ENCODE assay signal across 12 mouse cellular contexts in the genomic region with DNA sequence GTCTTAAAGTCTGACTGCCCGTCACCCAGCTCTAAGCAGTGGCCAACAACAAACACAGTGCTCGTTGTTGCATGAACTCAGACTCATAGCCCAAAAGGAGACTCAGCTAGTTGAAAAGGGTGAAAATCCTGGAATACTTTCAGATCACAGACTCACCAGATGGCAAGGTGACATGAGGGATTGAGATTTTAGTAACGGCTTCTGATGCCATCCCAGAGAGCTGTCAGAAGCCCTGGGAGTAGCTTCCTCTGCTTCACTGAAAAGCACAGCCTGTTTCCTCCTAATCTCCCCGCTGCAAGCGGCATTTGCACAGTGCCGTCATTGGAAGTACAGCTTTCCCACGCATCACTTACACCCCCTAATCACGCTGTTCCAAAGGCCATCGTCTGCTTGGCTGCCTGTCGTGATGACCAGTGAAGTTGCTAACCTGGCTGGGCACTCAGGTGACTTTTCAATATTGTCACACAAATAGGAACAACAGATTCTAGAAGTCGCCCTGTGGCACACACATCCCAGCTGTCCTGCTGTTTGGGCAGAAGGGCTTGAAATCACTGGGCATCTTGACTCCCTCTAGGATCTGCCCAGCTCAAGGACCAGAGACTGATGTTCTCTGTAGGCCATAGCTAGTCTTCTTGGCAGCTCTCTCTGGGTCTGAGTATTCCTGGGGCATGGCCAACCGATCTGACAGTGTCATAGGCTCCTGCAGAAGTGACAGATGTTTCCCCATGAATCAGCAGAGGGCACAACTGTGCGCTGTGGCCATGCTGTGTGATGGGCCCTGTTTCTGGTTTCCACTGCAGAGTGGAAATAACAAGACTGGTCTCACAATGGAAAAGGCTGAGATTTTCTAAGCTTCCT. TPM values are rescaled to one million over a fixed set of nuclear protein-coding genes. Genes with fewer than 3 reads are reported as not detected.
DNase-seq lines count a peak whose midpoint lies in the region; ATAC-seq lines count a peak whose summit lies in the region.
"Had no signal": no experiment of that assay in that cellular context is flagged by ENCODE, and none has a peak within 500 bp of the region (broad histone marks: within the 10 kb centered on the region; RNA-seq: fewer than 3 reads in every experiment).

No protein-coding gene starts in this region.

- 0 out of 2 replicates have a peak, but pooled peaks cover 5% of the 10 kb centered on the region for H3K4me1 ChIP-seq in midbrain, embryonic 13.5 days (replicated peaks)
- H3K4me1 ChIP-seq in midbrain, embryonic 16.5 days (ENCODE audit: control insufficient read depth, insufficient read depth, low read length): no peaks in the 10 kb centered on the region
- peaks cover 7% of the 10 kb centered on the region; the same call in 1 of the 2 replicates for H3K4me1 ChIP-seq in forebrain, embryonic 16.5 days (replicated peaks; ENCODE audit: control insufficient read depth, insufficient read depth, low read length)
- no peaks in the 10 kb centered on the region for H3K4me1 ChIP-seq in kidney, embryonic 14.5 days (ENCODE audit: control insufficient read depth, insufficient read depth, low read length)
- H3K4me1 ChIP-seq in neural tube, embryonic 15.5 days: no peaks in the 10 kb centered on the region
- H3K4me1 ChIP-seq: lung, embryonic 15.5 days; neural tube, embryonic 13.5 days had no signal

- no peaks in the 10 kb centered on the region for H3K9me3 ChIP-seq in midbrain, embryonic 13.5 days
- no peaks in the 10 kb centered on the region for H3K9me3 ChIP-seq in midbrain, embryonic 16.5 days (replicated peaks; ENCODE audit: control insufficient read depth, low read length, poor library complexity, severe bottlenecking)
- no peaks in the 10 kb centered on the region for H3K9me3 ChIP-seq in forebrain, embryonic 16.5 days (ENCODE audit: control insufficient read depth, low read length)
- H3K9me3 ChIP-seq in kidney, embryonic 14.5 days (ENCODE audit: control insufficient read depth, low read length): no peaks in the 10 kb centered on the region
- no peaks in the 10 kb centered on the region for H3K9me3 ChIP-seq in neural tube, embryonic 15.5 days (replicated peaks)
- H3K9me3 ChIP-seq: lung, embryonic 15.5 days; neural tube, embryonic 13.5 days had no signal

- H3K27ac ChIP-seq in midbrain, embryonic 13.5 days: no peak overlapping the region
- no peak overlapping the region for H3K27ac ChIP-seq in midbrain, embryonic 16.5 days (ENCODE audit: low read length)
- H3K27ac ChIP-seq in forebrain, embryonic 16.5 days (ENCODE audit: low read length): no peak overlapping the region
- no peak overlapping the region for H3K27ac ChIP-seq in kidney, embryonic 14.5 days (ENCODE audit: low read depth, low read length)
- no peak overlapping the region; the same call in 1 of the 2 replicates for H3K27ac ChIP-seq in neural tube, embryonic 15.5 days (replicated peaks)
- H3K27ac ChIP-seq: lung, embryonic 15.5 days; neural tube, embryonic 13.5 days; stomach, postnatal 0 days had no signal

- H3K9ac ChIP-seq in midbrain, embryonic 13.5 days (replicated peaks): 0 out of 2 replicates have a peak overlapping the region, but pooled peaks have one; percentile 1
- no peak overlapping the region for H3K9ac ChIP-seq in midbrain, embryonic 16.5 days (ENCODE audit: low read depth, low read length)
- H3K9ac ChIP-seq in forebrain, embryonic 16.5 days (replicated peaks; ENCODE audit: low read depth, low read length): no peak overlapping the region
- H3K9ac ChIP-seq in kidney, embryonic 14.5 days (ENCODE audit: low read depth, low read length): no peak overlapping the region
- H3K9ac ChIP-seq in neural tube, embryonic 15.5 days (replicated peaks): no peak overlapping the region
- H3K9ac ChIP-seq: lung, embryonic 15.5 days; neural tube, embryonic 13.5 days had no signal

- no peak for DNase-seq in frontal cortex, postnatal 25 days (ENCODE audit: low spot score in 2 of 2)
- DNase-seq in telencephalon, adult 2 months (ENCODE audit: low read depth, low spot score): peak; percentile 65

- H3K27me3 ChIP-seq in midbrain, embryonic 13.5 days: no peaks in the 10 kb centered on the region
- H3K27me3 ChIP-seq in midbrain, embryonic 16.5 days (ENCODE audit: control insufficient read depth, insufficient read depth, low read depth, low read length): no peaks in the 10 kb centered on the region
- no peaks in the 10 kb centered on the region for H3K27me3 ChIP-seq in forebrain, embryonic 16.5 days (replicated peaks; ENCODE audit: control insufficient read depth, insufficient read depth, low read length)
- H3K27me3 ChIP-seq in kidney, embryonic 14.5 days (ENCODE audit: control insufficient read depth, insufficient read depth, low read length): no peaks in the 10 kb centered on the region
- no peaks in the 10 kb centered on the region for H3K27me3 ChIP-seq in neural tube, embryonic 15.5 days (replicated peaks)
- H3K27me3 ChIP-seq: lung, embryonic 15.5 days; neural tube, embryonic 13.5 days had no signal

- ATAC-seq in frontal cortex, adult (ENCODE audit: low TSS enrichment): peak; percentile 84
- ATAC-seq in midbrain, embryonic 13.5 days: no peak
- ATAC-seq in midbrain, embryonic 16.5 days: no peak
- 0 out of 2 replicates have a peak, but pooled peaks have one; percentile 45 for ATAC-seq in forebrain, embryonic 16.5 days
- no peak for ATAC-seq in kidney, embryonic 14.5 days (ENCODE audit: low FRiP score, low TSS enrichment)
- no peak for ATAC-seq in neural tube, embryonic 15.5 days (ENCODE audit: low FRiP score)
- ATAC-seq: intestine, postnatal 0 days had no signal

- H3K36me3 ChIP-seq in midbrain, embryonic 13.5 days: no peaks in the 10 kb centered on the region
- no peaks in the 10 kb centered on the region for H3K36me3 ChIP-seq in midbrain, embryonic 16.5 days (ENCODE audit: control insufficient read depth, insufficient read depth, low read length)
- H3K36me3 ChIP-seq in forebrain, embryonic 16.5 days (ENCODE audit: control insufficient read depth, insufficient read depth): no peaks in the 10 kb centered on the region
- no peaks in the 10 kb centered on the region for H3K36me3 ChIP-seq in kidney, embryonic 14.5 days (ENCODE audit: control insufficient read depth, insufficient read depth, low read length)
- H3K36me3 ChIP-seq in neural tube, embryonic 15.5 days: peaks cover 7% of the 10 kb centered on the region; the same call in 1 of the 2 replicates
- H3K36me3 ChIP-seq: lung, embryonic 15.5 days; neural tube, embryonic 13.5 days had no signal

- H3K4me2 ChIP-seq in midbrain, embryonic 13.5 days (replicated peaks): no peak overlapping the region
- H3K4me2 ChIP-seq in midbrain, embryonic 16.5 days (ENCODE audit: low read length): no peak overlapping the region
- no peak overlapping the region for H3K4me2 ChIP-seq in forebrain, embryonic 16.5 days (ENCODE audit: low read length)
- H3K4me2 ChIP-seq in kidney, embryonic 14.5 days (replicated peaks; ENCODE audit: low read depth, low read length): no peak overlapping the region
- no peak overlapping the region for H3K4me2 ChIP-seq in neural tube, embryonic 15.5 days
- H3K4me2 ChIP-seq: lung, embryonic 15.5 days; neural tube, embryonic 13.5 days had no signal

- 43% methylated on average over 13 of the region's 13 CpGs for WGBS in midbrain, embryonic 13.5 days
- WGBS in midbrain, embryonic 16.5 days: 44% methylated on average over 13 of the region's 13 CpGs
- 45% methylated on average over 13 of the region's 13 CpGs for WGBS in forebrain, embryonic 16.5 days
- WGBS in kidney, embryonic 14.5 days: 72% methylated on average over 13 of the region's 13 CpGs
- 71% methylated on average over 13 of the region's 13 CpGs for WGBS in neural tube, embryonic 15.5 days

- H3K4me3 ChIP-seq in midbrain, embryonic 13.5 days (replicated peaks): no peak overlapping the region
- H3K4me3 ChIP-seq in midbrain, embryonic 16.5 days (ENCODE audit: low read depth, low read length): no peak overlapping the region
- no peak overlapping the region for H3K4me3 ChIP-seq in forebrain, embryonic 16.5 days (replicated peaks; ENCODE audit: low read length)
- no peak overlapping the region for H3K4me3 ChIP-seq in kidney, embryonic 14.5 days (ENCODE audit: low read length)
- H3K4me3 ChIP-seq in neural tube, embryonic 15.5 days (replicated peaks): no peak overlapping the region
- H3K4me3 ChIP-seq: lung, embryonic 15.5 days; neural tube, embryonic 13.5 days had no signal

RNA-seq across cellular contexts. Expression of a gene that starts 29.6 kb away (rescaled TPM):
- 25.9 and 28.4 TPM in 2 replicates for polyA plus RNA-seq in midbrain, embryonic 13.5 days (2015; fragmentation: Nextera tagmentation; extraction: Ambion mirVana)
- polyA plus RNA-seq in midbrain, embryonic 16.5 days (2015; fragmentation: Nextera tagmentation; extraction: Ambion mirVana): 42.8 and 42.9 TPM in 2 replicates
- polyA plus RNA-seq in forebrain, embryonic 16.5 days (2015; fragmentation: Nextera tagmentation; extraction: Ambion mirVana): 35.9 and 36.7 TPM in 2 replicates
- polyA plus RNA-seq in kidney, embryonic 14.5 days (2014; fragmentation: Nextera tagmentation; extraction: Ambion mirVana): 25.4 and 25.7 TPM in 2 replicates
- 39.4 and 40.1 TPM in 2 replicates for polyA plus RNA-seq in neural tube, embryonic 15.5 days (2015; fragmentation: Nextera tagmentation; extraction: Ambion mirVana)

RNA-seq across cellular contexts. Expression of a gene that starts 37.9 kb away (rescaled TPM):
- polyA plus RNA-seq in midbrain, embryonic 13.5 days (2015; fragmentation: Nextera tagmentation; extraction: Ambion mirVana): 0.03 and 0.10 TPM in 2 replicates
- polyA plus RNA-seq in midbrain, embryonic 16.5 days (2015; fragmentation: Nextera tagmentation; extraction: Ambion mirVana): 0.04 and 0.07 TPM in 2 replicates
- 0.06 and 0.10 TPM in 2 replicates for polyA plus RNA-seq in forebrain, embryonic 16.5 days (2015; fragmentation: Nextera tagmentation; extraction: Ambion mirVana)
- polyA plus RNA-seq in kidney, embryonic 14.5 days (2014; fragmentation: Nextera tagmentation; extraction: Ambion mirVana): 0.14 and 0.31 TPM in 2 replicates
- 0.08 and 1.6 TPM in 2 replicates for polyA plus RNA-seq in neural tube, embryonic 15.5 days (2015; fragmentation: Nextera tagmentation; extraction: Ambion mirVana)

RNA-seq across cellular contexts. Expression of a gene that starts 47.9 kb away (rescaled TPM):
- 47.9 and 52.4 TPM in 2 replicates for polyA plus RNA-seq in midbrain, embryonic 13.5 days (2015; fragmentation: Nextera tagmentation; extraction: Ambion mirVana)
- 42.8 and 46.7 TPM in 2 replicates for polyA plus RNA-seq in midbrain, embryonic 16.5 days (2015; fragmentation: Nextera tagmentation; extraction: Ambion mirVana)
- 59.5 and 70.2 TPM in 2 replicates for polyA plus RNA-seq in forebrain, embryonic 16.5 days (2015; fragmentation: Nextera tagmentation; extraction: Ambion mirVana)
- 48.7 and 71.6 TPM in 2 replicates for polyA plus RNA-seq in kidney, embryonic 14.5 days (2014; fragmentation: Nextera tagmentation; extraction: Ambion mirVana)
- polyA plus RNA-seq in neural tube, embryonic 15.5 days (2015; fragmentation: Nextera tagmentation; extraction: Ambion mirVana): 43.1 and 57.9 TPM in 2 replicates

Comparison
In these comparisons a context has a peak if more than half of its experiments do, and no peak if none do; other contexts are left out.
1. ATAC-seq: peak in frontal cortex, adult (single experiment) and forebrain, embryonic 16.5 days (single experiment); none in midbrain, embryonic 13.5 days (single experiment), midbrain, embryonic 16.5 days (single experiment), kidney, embryonic 14.5 days (single experiment) and neural tube, embryonic 15.5 days (single experiment).